18 mouse cellular contexts compared by ENCODE assay signal in genomic region chr13:107407674-107408026, GRCm38 (mm10).
DNase-seq lines count a peak whose midpoint lies in the region; ATAC-seq lines count a peak whose summit lies in the region.
"Had no signal": no experiment of that assay in that cellular context is flagged by ENCODE, and none has a peak within 500 bp of the region (broad histone marks: within the 10 kb centered on the region; RNA-seq: fewer than 3 reads in every experiment).

No protein-coding gene starts in this region.

- H3K36me3 ChIP-seq in forebrain, embryonic 10.5 days (replicated peaks), result no peaks in the 10 kb centered on the region
- H3K36me3 ChIP-seq in hindbrain, embryonic 16.5 days (ENCODE audit: control insufficient read depth, insufficient read depth, low read length), result no peaks in the 10 kb centered on the region

- no peak overlapping the region for H3K9ac ChIP-seq in hindbrain, embryonic 16.5 days (ENCODE audit: low read depth, low read length)
- H3K9ac ChIP-seq: liver, postnatal 0 days had no signal

- no peak overlapping the region for H3K4me3 ChIP-seq in forebrain, embryonic 10.5 days
- H3K4me3 ChIP-seq in hindbrain, embryonic 16.5 days (ENCODE audit: low read length), result no peak overlapping the region
- H3K4me3 ChIP-seq: megakaryocyte, embryonic 14.5 days; myocyte had no signal

- ATAC-seq in hindbrain, embryonic 16.5 days, result peak; percentile 72
- ATAC-seq: intestine, embryonic 16.5 days; liver, postnatal 0 days had no signal

- peaks cover 14% of the 10 kb centered on the region for H3K4me1 ChIP-seq in forebrain, embryonic 10.5 days
- H3K4me1 ChIP-seq in hindbrain, embryonic 16.5 days (ENCODE audit: control insufficient read depth, insufficient read depth, low read depth, low read length), result peaks cover 11% of the 10 kb centered on the region

- H3K9me3 ChIP-seq in forebrain, embryonic 10.5 days, result no peaks in the 10 kb centered on the region
- no peaks in the 10 kb centered on the region for H3K9me3 ChIP-seq in hindbrain, embryonic 16.5 days (ENCODE audit: control insufficient read depth, low read length)
- H3K9me3 ChIP-seq: megakaryocyte, embryonic 14.5 days had no signal

- H3K27ac ChIP-seq in forebrain, embryonic 10.5 days, result peak overlapping the region; percentile 12; the same call in 1 of the 2 replicates
- H3K27ac ChIP-seq in hindbrain, embryonic 16.5 days (ENCODE audit: low read depth, low read length), result peak overlapping the region; percentile 49

- H3K4me2 ChIP-seq in hindbrain, embryonic 16.5 days (ENCODE audit: low read length), result 0 out of 2 replicates have a peak overlapping the region, but pooled peaks have one; percentile 15
- H3K4me2 ChIP-seq: heart, embryonic 11.5 days had no signal

- no peaks in the 10 kb centered on the region for H3K27me3 ChIP-seq in forebrain, embryonic 10.5 days (ENCODE audit: poor library complexity, severe bottlenecking)
- H3K27me3 ChIP-seq in hindbrain, embryonic 16.5 days (replicated peaks; ENCODE audit: control insufficient read depth, insufficient read depth, low read length), result no peaks in the 10 kb centered on the region

- DNase-seq in layer of hippocampus, adult 9-10 months (ENCODE audit: low spot score), result peak; percentile 6
- DNase-seq in layer of hippocampus, postnatal 25 days (ENCODE audit: extremely low spot score in 1 of 2, low spot score in 1 of 2), result no peak
- peak; percentile 39 for DNase-seq in brain, adult 2 months (ENCODE audit: low read depth, low spot score)
- DNase-seq in forebrain, embryonic 10.5 days (ENCODE audit: extremely low spot score, low spot score), result no peak
- DNase-seq in right cerebral cortex, postnatal 10 days (ENCODE audit: low spot score in 2 of 2), result no peak
- no peak for DNase-seq in gastrocnemius, adult 18-20 months (ENCODE audit: low spot score)
- DNase-seq: adrenal gland, postnatal 36 days; cerebellum, adult 9-11 months; gastrocnemius, postnatal 36 days; heart, postnatal 36 days; liver; liver, postnatal 0 days; lung, postnatal 14 days had no signal

- 71% methylated on average over 5 of the region's 5 CpGs for WGBS in forebrain, embryonic 10.5 days
- WGBS in hindbrain, embryonic 16.5 days, result 43% methylated on average over 5 of the region's 5 CpGs

Comparison
In these comparisons a context has a peak if more than half of its experiments do, and no peak if none do; other contexts are left out.
1. DNase-seq: peak in layer of hippocampus, adult 9-10 months (single experiment) and brain, adult 2 months (single experiment); none in layer of hippocampus, postnatal 25 days (0 of 2), forebrain, embryonic 10.5 days (single experiment), right cerebral cortex, postnatal 10 days (0 of 2) and gastrocnemius, adult 18-20 months (single experiment).